Mouse (Mus musculus) intestine, embryonic 16.5 days (tissue): ENCODE measurements around the gene Tent5c. TPM values are rescaled to one million over a fixed set of nuclear protein-coding genes. Genes with fewer than 3 reads are reported as not detected.

Source experiments
- ATAC-seq: fragments of 200-750 bp; cut with Nextera tagmentation; 2 replicates; pipeline ENCODE4 v1.8.0; 2017; ENCODE audit warnings: moderate TSS enrichment, moderate library complexity
- H3K27ac ChIP-seq: fragments of 300-500 bp; sonication (generic); 2 replicates; pipeline ENCODE4 v1.5.1; 2014; ENCODE audit warnings: mild to moderate bottlenecking, low read length
- H3K27me3 ChIP-seq: fragments of 300-500 bp; sonication (generic); replicated peaks from 2 replicates; pipeline ENCODE4 v1.6.1; 2014; ENCODE audit warnings: low read length, control low read depth, mixed read lengths; ENCODE audit not compliant: control insufficient read depth, insufficient read depth
- H3K36me3 ChIP-seq: fragments of 300-500 bp; sonication (generic); 2 replicates; pipeline ENCODE4 v1.6.1; 2014; ENCODE audit warnings: low read length, control low read depth; ENCODE audit not compliant: control insufficient read depth, insufficient read depth
- H3K4me1 ChIP-seq: fragments of 300-500 bp; sonication (generic); 2 replicates; pipeline ENCODE4 v1.6.1; 2014; ENCODE audit warnings: low read length, control low read depth, mixed read lengths; ENCODE audit not compliant: control insufficient read depth, insufficient read depth
- H3K4me2 ChIP-seq: fragments of 300-500 bp; sonication (generic); 2 replicates; pipeline ENCODE4 v1.6.1; 2014; ENCODE audit warnings: low read depth, low read length, control low read depth
- H3K4me3 ChIP-seq: fragments of 300-500 bp; sonication (generic); 2 replicates; pipeline ENCODE4 v1.5.1; 2014; ENCODE audit warnings: mild to moderate bottlenecking, low read length
- H3K9ac ChIP-seq: fragments of 300-500 bp; sonication (generic); 2 replicates; pipeline ENCODE4 v1.6.1; 2014; ENCODE audit warnings: low read depth, low read length
- H3K9me3 ChIP-seq: fragments of 300-500 bp; sonication (generic); 2 replicates; pipeline ENCODE4 v1.6.1; 2016; ENCODE audit warnings: low read length, control low read depth; ENCODE audit not compliant: control insufficient read depth
- WGBS: fragments of 180-500 bp; shearing (Covaris S2); extraction: QIAGEN DNeasy Blood & Tissue Kit; methylation state at CpG from one replicate; pipeline ENCODE4 v1.1.7; 2014; 5-methylcytosine and 5-hydroxymethylcytosine counted together
- polyA plus RNA-seq: library from polyadenylated mRNA; unstranded; fragments of >200 nt; fragmentation: Nextera tagmentation; extraction: Ambion mirVana; gene quantifications from 2 replicates; pipeline ENCODE4 v1.2.1, GENCODE M21; 2015

Tent5c gene
- polyA plus RNA-seq, 1 experiment from 2014 or later, result 9.9 TPM

DNA sequence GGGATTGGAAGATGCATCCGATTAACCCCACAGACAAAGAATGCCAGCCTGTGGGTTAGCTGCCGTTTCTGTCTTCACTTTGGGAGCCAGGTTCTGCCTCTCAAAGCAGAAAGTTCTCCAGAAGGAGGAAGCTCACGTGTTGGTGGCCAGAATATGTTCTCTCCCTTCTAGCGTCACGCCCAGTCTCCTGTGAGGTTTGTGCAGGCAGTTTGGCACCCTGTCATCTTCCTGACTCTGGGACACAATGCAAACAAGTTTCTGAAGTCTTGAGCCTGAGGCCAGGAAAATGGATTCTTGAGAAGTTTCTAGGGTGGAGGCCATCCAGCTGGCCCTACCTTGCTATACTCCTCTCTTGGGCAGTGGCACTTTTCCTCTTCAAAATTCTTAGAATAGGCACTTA is 5.8 kb upstream of the Tent5c start:
- no peak for ATAC-seq
- H3K27ac ChIP-seq, result no peak overlapping the region
- no peak overlapping the region for H3K9ac ChIP-seq
- H3K36me3 ChIP-seq, result no peaks in the 10 kb centered on the region
- 88% methylated on average over 5 of the region's 5 CpGs for WGBS
- no peaks in the 10 kb centered on the region for H3K4me1 ChIP-seq
- H3K9me3 ChIP-seq, result no peaks in the 10 kb centered on the region
- H3K4me3 ChIP-seq, result no peak overlapping the region
- no peaks in the 10 kb centered on the region for H3K27me3 ChIP-seq
- H3K4me2 ChIP-seq, result no peak overlapping the region

DNA sequence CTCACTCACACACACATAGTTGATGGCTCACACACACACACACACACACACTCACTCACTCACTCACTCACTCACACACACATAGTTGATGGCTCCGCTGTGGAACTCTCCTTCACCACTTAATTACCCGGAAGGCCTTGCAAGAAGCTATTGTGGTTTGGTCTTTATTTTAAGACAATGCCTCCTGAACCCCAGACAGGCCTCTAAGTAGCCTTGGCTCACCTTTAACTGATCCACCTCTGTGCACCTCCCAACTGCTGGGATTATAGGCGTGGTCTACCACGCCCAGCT is 831 bp upstream of the Tent5c start:
- peak; percentile 12 for ATAC-seq
- H3K9ac ChIP-seq, result peak overlapping the region; percentile 70; the same call in 1 of the 2 replicates
- WGBS, result 25% methylated on average over 4 of the region's 4 CpGs

GRCm38 (mm10) chr3:100488251-100489132 is 632 bp downstream of the Tent5c start:
- no peaks in the 10 kb centered on the region for H3K9me3 ChIP-seq
- H3K4me1 ChIP-seq, result peaks cover 7% of the 10 kb centered on the region
- H3K27ac ChIP-seq, result no peak overlapping the region
- H3K9ac ChIP-seq, result peak overlapping the region; percentile 67
- H3K4me2 ChIP-seq, result peak overlapping the region; percentile 94
- peak overlapping the region; percentile 58 for H3K4me3 ChIP-seq
- WGBS, result under 1% methylated on average over 61 of the region's 66 CpGs
- peaks cover 16% of the 10 kb centered on the region for H3K27me3 ChIP-seq
- no peaks in the 10 kb centered on the region for H3K36me3 ChIP-seq
- ATAC-seq, result peak; percentile 34

More for the DNA sequence above, 831 bp upstream of the Tent5c start:
- H3K4me1 ChIP-seq, result peaks cover 7% of the 10 kb centered on the region
- peak overlapping the region; percentile 58 for H3K4me3 ChIP-seq
- H3K9me3 ChIP-seq, result no peaks in the 10 kb centered on the region
- H3K27ac ChIP-seq, result no peak overlapping the region
- H3K4me2 ChIP-seq, result peak overlapping the region; percentile 94
- H3K27me3 ChIP-seq, result peaks cover 16% of the 10 kb centered on the region
- no peaks in the 10 kb centered on the region for H3K36me3 ChIP-seq

- H3K9me3 ChIP-seq, result no peaks in the 10 kb centered on the region
- no peak overlapping the region for H3K4me2 ChIP-seq
- H3K36me3 ChIP-seq, result no peaks in the 10 kb centered on the region
- H3K27ac ChIP-seq, result no peak overlapping the region
- peaks cover 7% of the 10 kb centered on the region for H3K4me1 ChIP-seq
- WGBS, result 71% methylated on average over 2 of the region's 2 CpGs
- H3K9ac ChIP-seq, result no peak overlapping the region
- H3K4me3 ChIP-seq, result peak overlapping the region; percentile 58; the same call in 1 of the 2 replicates
- peaks cover 16% of the 10 kb centered on the region for H3K27me3 ChIP-seq
- ATAC-seq, result no peak
These were observed 2.1 kb downstream of the Tent5c start for GRCm38 (mm10) chr3:100487046-100487445.

DNA sequence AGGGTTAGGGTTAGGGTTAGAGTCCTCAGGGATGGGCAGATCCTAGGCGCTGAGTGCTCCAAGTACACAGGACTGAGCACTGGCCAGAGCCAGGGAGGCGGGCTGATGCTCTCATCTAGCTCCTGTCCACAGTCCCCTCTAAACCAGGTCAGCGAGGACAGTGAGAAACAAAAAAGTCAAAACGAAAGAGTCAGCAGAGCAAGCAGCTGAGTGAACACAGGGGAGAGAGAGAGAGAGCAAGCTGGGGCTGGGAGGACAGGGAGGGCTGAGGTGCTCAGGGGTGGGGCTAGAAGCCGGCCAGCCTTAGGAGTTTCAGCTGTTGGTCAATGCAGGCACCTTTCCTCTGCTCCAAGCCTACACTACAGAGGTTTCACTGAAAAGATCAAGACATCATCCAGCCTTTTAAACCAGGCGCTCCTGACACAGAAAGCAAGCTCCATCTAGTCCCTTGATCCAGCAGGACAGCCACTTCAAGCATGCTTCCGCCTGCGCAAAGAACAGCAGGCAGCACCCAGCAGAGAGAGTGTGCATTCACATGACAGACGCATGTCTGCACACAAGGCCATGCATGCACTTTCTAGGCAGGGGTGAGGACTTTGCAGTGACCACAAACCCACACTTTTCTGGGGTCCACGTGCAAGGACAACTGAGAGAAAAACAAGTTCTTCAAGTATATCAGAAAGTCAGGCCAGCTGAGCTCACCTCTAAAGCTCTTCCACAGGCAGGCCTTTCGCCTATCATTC is 3.6 kb downstream of the Tent5c start:
- H3K4me3 ChIP-seq, result no peak overlapping the region
- peaks cover 16% of the 10 kb centered on the region for H3K27me3 ChIP-seq
- H3K9me3 ChIP-seq, result no peaks in the 10 kb centered on the region
- H3K9ac ChIP-seq, result 0 out of 2 replicates have a peak overlapping the region, but pooled peaks have one; percentile 14
- no peak overlapping the region for H3K4me2 ChIP-seq
- no peaks in the 10 kb centered on the region for H3K36me3 ChIP-seq
- H3K27ac ChIP-seq, result no peak overlapping the region
- WGBS, result 54% methylated on average over 11 of the region's 11 CpGs
- ATAC-seq, result no peak
- peaks cover 7% of the 10 kb centered on the region for H3K4me1 ChIP-seq

GRCm38 (mm10) chr3:100482971-100483610 is 6.0 kb downstream of the Tent5c start:
- Histone ChIP-seq H3K9ac (no peak overlapping the region), H3K4me2 (no peak overlapping the region), H3K27me3 (peaks cover 16% of the 10 kb centered on the region), H3K27ac (no peak overlapping the region), H3K4me3 (no peak overlapping the region), H3K4me1 (peaks cover 6% of the 10 kb centered on the region), H3K36me3 (no peaks in the 10 kb centered on the region), H3K9me3 (no peaks in the 10 kb centered on the region)
- WGBS, result 72% methylated on average over 5 of the region's 5 CpGs
- ATAC-seq, result peak; percentile 75

DNA sequence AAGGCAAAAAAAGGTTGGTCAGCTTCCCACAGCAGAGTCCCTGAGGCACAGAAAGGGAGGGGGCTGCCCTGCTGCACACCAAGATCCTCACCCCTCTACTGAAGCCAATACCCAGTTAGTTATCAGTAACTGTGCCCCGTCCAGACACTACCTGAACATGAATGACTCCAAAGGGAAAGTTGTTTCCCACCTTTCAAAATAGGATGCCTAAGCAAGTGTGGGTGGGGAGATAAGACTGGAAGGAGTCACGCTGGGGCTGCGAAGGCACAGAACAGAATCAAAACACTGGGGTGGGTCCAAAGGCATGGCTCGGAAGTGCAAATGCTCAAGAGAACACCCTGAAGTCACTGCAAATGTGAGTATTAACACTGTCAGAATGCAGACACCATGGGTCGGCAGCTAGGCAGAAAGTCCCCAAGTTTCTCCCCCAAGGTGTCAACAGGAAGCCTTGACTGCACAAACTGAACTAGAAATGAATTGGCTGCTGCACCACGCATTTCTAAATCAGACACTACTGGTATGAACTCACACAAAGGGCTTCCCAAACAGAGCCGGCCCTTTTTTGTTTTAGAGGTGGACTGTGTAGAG is 6.7 kb downstream of the Tent5c start:
- H3K27ac ChIP-seq, result no peak overlapping the region
- no peaks in the 10 kb centered on the region for H3K36me3 ChIP-seq
- no peaks in the 10 kb centered on the region for H3K9me3 ChIP-seq
- H3K4me1 ChIP-seq, result no peaks in the 10 kb centered on the region
- no peak overlapping the region for H3K4me3 ChIP-seq
- peaks cover 10% of the 10 kb centered on the region for H3K27me3 ChIP-seq
- 55% methylated on average over 7 of the region's 7 CpGs for WGBS
- peak; percentile 76 for ATAC-seq
- no peak overlapping the region for H3K4me2 ChIP-seq
- no peak overlapping the region for H3K9ac ChIP-seq

DNA sequence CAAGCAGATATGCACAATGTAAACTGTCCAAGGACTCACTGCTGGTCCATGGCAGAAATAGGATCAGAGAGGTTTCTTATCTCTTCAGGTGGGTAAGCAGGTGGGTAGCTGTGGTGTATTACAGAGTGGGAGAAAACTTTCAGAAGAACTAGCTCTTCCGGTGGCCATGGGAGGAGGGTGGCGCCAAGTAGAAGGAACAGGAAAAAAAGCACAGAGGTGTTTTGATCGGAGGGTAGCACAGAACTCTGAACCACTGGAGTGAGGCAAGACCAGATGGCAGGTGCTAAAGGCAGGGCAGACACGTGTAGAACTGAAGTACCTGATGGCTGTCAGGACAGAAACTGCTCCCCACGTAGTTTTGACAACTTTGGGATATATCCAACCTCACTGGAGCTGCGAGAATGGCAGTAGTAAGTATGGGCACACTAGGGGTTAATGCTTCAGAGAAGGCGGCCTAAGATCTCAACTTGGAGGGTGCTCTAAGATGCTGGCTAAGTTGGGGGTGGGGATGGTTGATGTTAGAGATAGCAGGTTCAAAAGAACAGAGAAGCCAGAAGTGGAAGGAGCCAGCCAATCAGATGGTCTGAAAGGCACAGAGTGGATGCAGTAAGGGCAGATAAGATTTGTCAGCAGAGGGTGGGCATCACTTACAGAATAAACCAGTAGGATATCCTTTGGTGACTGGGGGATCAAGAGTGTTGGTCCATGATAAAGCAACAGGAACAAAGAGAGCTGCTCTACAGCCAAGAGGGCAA is 8.7 kb downstream of the Tent5c start:
- Histone ChIP-seq H3K4me3 (no peak overlapping the region), H3K9me3 (no peaks in the 10 kb centered on the region), H3K27ac (no peak overlapping the region), H3K9ac (no peak overlapping the region), H3K4me2 (no peak overlapping the region), H3K27me3 (no peaks in the 10 kb centered on the region), H3K4me1 (no peaks in the 10 kb centered on the region), H3K36me3 (no peaks in the 10 kb centered on the region)
- 81% methylated on average over 7 of the region's 7 CpGs for WGBS
- no peak for ATAC-seq
